Mouse (Mus musculus): ENCODE measurements around the gene Rtn4. TPM values are rescaled to one million over a fixed set of nuclear protein-coding genes. Genes with fewer than 3 reads are reported as not detected.

Rtn4 gene
- polyA plus RNA-seq, 1 experiment: 410 TPM

DNA sequence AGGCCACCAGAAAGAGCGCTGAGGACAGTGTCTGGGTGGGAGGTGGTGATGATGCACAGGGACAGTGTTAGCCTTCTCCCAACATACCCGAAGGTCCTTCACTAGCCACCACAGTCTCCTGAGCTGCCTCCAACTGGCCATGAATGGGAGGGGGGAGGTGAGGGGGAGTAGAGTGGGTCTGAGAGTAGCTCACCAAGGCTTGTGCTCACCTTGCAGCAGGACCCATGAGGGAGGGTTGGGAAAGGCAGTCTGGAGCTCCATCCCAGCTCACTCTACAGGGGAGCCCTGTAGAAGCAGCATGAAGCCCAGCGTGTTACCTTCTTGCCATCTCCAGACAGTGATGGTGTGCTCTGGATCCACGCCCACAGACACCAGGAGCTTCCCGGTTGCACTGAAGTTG is 65.9 kb downstream of the Rtn4 start:
- Histone ChIP-seq H3K4me1 (ENCODE audit: control insufficient read depth, insufficient read depth, low read length) (no peaks in the 10 kb centered on the region), H3K27me3 (ENCODE audit: control insufficient read depth, insufficient read depth, low read length, poor library complexity, severe bottlenecking) (no peaks in the 10 kb centered on the region)
- TF ChIP-seq EP300 (IDR thresholded peaks at IDR 0.05; ENCODE audit: insufficient read depth, low read depth, low read length) (no peak), POLR2A (IDR thresholded peaks at IDR 0.05; ENCODE audit: insufficient read depth, low read length) (no peak), CTCF (IDR thresholded peaks at IDR 0.05; ENCODE audit: low read depth, low read length) (no peak)

DNA sequence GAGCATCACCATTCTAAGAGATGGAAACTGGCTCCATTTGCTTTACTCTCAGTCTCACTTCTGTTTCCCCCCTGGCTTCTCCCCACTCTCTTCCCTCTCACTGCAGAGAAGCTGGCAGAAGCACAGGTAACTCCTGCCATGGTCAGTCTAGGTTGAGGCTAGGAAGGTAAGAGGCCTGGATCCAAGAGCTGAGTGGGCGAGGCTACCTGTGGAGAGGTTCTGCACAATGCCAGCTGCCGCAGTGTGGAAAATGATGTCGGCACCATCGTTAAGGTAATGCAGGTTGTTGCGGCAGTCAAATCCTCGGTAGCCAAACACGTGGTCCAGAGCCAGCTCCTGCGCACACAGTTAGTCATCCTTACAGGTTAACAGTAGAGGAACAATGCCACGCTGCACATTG is 68.6 kb downstream of the Rtn4 start:
- no peaks in the 10 kb centered on the region for H3K4me1 ChIP-seq (ENCODE audit: control insufficient read depth, insufficient read depth, low read length)
- no peaks in the 10 kb centered on the region for H3K9me3 ChIP-seq (replicated peaks; ENCODE audit: control insufficient read depth, insufficient read depth, low read length, poor library complexity, severe bottlenecking)
- no peak overlapping the region for H3K9ac ChIP-seq (ENCODE audit: low read depth, poor library complexity, severe bottlenecking)
- H3K27ac ChIP-seq (ENCODE audit: insufficient read depth, low read length): no peak overlapping the region
- H3K27me3 ChIP-seq (ENCODE audit: control insufficient read depth, insufficient read depth, low read length, poor library complexity, severe bottlenecking): no peaks in the 10 kb centered on the region
- no peak for TF ChIP-seq EP300 (IDR thresholded peaks at IDR 0.05; ENCODE audit: insufficient read depth, low read depth, low read length)
- no peak for TF ChIP-seq POLR2A (IDR thresholded peaks at IDR 0.05; ENCODE audit: insufficient read depth, low read length)
- TF ChIP-seq CTCF (IDR thresholded peaks at IDR 0.05; ENCODE audit: low read depth, low read length): no peak
- H3K36me3 ChIP-seq (ENCODE audit: control insufficient read depth, insufficient read depth, low read length, poor library complexity, severe bottlenecking): no peaks in the 10 kb centered on the region
- H3K4me3 ChIP-seq (ENCODE audit: low read depth, low read length): no peak overlapping the region

More for the DNA sequence above, 65.9 kb downstream of the Rtn4 start:
- Histone ChIP-seq H3K36me3 (ENCODE audit: control insufficient read depth, insufficient read depth, low read length, poor library complexity, severe bottlenecking) (no peaks in the 10 kb centered on the region), H3K9me3 (replicated peaks; ENCODE audit: control insufficient read depth, insufficient read depth, low read length, poor library complexity, severe bottlenecking) (no peaks in the 10 kb centered on the region), H3K4me3 (ENCODE audit: low read depth, low read length) (no peak overlapping the region), H3K9ac (ENCODE audit: low read depth, poor library complexity, severe bottlenecking) (no peak overlapping the region), H3K27ac (ENCODE audit: insufficient read depth, low read length) (no peak overlapping the region)

GRCm38 (mm10) chr11:29762768-29763167 is 70.0 kb downstream of the Rtn4 start:
- H3K4me3 ChIP-seq (ENCODE audit: low read depth, low read length): no peak overlapping the region
- H3K9ac ChIP-seq (ENCODE audit: low read depth, poor library complexity, severe bottlenecking): no peak overlapping the region
- no peaks in the 10 kb centered on the region for H3K36me3 ChIP-seq (ENCODE audit: control insufficient read depth, insufficient read depth, low read length, poor library complexity, severe bottlenecking)
- no peak for TF ChIP-seq POLR2A (IDR thresholded peaks at IDR 0.05; ENCODE audit: insufficient read depth, low read length)
- no peak for TF ChIP-seq EP300 (IDR thresholded peaks at IDR 0.05; ENCODE audit: insufficient read depth, low read depth, low read length)
- no peak for TF ChIP-seq CTCF (IDR thresholded peaks at IDR 0.05; ENCODE audit: low read depth, low read length)
- H3K27me3 ChIP-seq (ENCODE audit: control insufficient read depth, insufficient read depth, low read length, poor library complexity, severe bottlenecking): no peaks in the 10 kb centered on the region
- H3K9me3 ChIP-seq (replicated peaks; ENCODE audit: control insufficient read depth, insufficient read depth, low read length, poor library complexity, severe bottlenecking): no peaks in the 10 kb centered on the region
- no peak overlapping the region for H3K27ac ChIP-seq (ENCODE audit: insufficient read depth, low read length)
- H3K4me1 ChIP-seq (ENCODE audit: control insufficient read depth, insufficient read depth, low read length): no peaks in the 10 kb centered on the region

DNA sequence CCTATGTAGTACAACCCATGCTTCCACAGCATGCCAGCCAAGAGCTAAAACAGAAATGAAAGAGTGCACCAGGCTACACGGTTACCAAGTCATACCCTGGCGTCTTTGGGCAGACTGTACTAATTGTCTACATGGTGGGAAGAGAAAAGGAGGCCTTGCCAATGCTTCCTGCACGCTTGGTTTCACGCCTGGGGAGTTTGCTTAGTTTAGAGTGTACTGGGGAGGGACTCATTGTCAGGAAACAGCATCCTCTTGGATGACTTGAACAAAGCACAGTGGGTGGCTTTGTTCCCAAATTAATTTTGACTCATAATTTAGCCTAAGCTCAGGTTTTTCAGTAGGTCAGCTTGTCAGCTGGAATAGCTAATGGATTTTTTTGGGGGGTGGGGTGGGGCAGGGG is 72.3 kb downstream of the Rtn4 start:
- no peaks in the 10 kb centered on the region for H3K4me1 ChIP-seq (ENCODE audit: control insufficient read depth, insufficient read depth, low read length)
- H3K27me3 ChIP-seq (ENCODE audit: control insufficient read depth, insufficient read depth, low read length, poor library complexity, severe bottlenecking): no peaks in the 10 kb centered on the region
- H3K36me3 ChIP-seq (ENCODE audit: control insufficient read depth, insufficient read depth, low read length, poor library complexity, severe bottlenecking): no peaks in the 10 kb centered on the region
- no peak overlapping the region for H3K4me3 ChIP-seq (ENCODE audit: low read depth, low read length)
- H3K9me3 ChIP-seq (replicated peaks; ENCODE audit: control insufficient read depth, insufficient read depth, low read length, poor library complexity, severe bottlenecking): no peaks in the 10 kb centered on the region
- no peak overlapping the region for H3K27ac ChIP-seq (ENCODE audit: insufficient read depth, low read length)
- no peak overlapping the region for H3K9ac ChIP-seq (ENCODE audit: low read depth, poor library complexity, severe bottlenecking)
- no peak for TF ChIP-seq CTCF (IDR thresholded peaks at IDR 0.05; ENCODE audit: low read depth, low read length)
- no peak for TF ChIP-seq EP300 (IDR thresholded peaks at IDR 0.05; ENCODE audit: insufficient read depth, low read depth, low read length)

GRCm38 (mm10) chr11:29766313-29766982 is 73.7 kb downstream of the Rtn4 start:
- no peak overlapping the region for H3K4me3 ChIP-seq (ENCODE audit: low read depth, low read length)
- no peaks in the 10 kb centered on the region for H3K36me3 ChIP-seq (ENCODE audit: control insufficient read depth, insufficient read depth, low read length, poor library complexity, severe bottlenecking)
- H3K27me3 ChIP-seq (ENCODE audit: control insufficient read depth, insufficient read depth, low read length, poor library complexity, severe bottlenecking): no peaks in the 10 kb centered on the region
- no peaks in the 10 kb centered on the region for H3K9me3 ChIP-seq (replicated peaks; ENCODE audit: control insufficient read depth, insufficient read depth, low read length, poor library complexity, severe bottlenecking)
- no peak overlapping the region for H3K9ac ChIP-seq (ENCODE audit: low read depth, poor library complexity, severe bottlenecking)
- H3K4me1 ChIP-seq (ENCODE audit: control insufficient read depth, insufficient read depth, low read length): no peaks in the 10 kb centered on the region
- TF ChIP-seq EP300 (IDR thresholded peaks at IDR 0.05; ENCODE audit: insufficient read depth, low read depth, low read length) (no peak), CTCF (IDR thresholded peaks at IDR 0.05; ENCODE audit: low read depth, low read length) (no peak), POLR2A (IDR thresholded peaks at IDR 0.05; ENCODE audit: insufficient read depth, low read length) (no peak)
- no peak overlapping the region for H3K27ac ChIP-seq (ENCODE audit: insufficient read depth, low read length)

DNA sequence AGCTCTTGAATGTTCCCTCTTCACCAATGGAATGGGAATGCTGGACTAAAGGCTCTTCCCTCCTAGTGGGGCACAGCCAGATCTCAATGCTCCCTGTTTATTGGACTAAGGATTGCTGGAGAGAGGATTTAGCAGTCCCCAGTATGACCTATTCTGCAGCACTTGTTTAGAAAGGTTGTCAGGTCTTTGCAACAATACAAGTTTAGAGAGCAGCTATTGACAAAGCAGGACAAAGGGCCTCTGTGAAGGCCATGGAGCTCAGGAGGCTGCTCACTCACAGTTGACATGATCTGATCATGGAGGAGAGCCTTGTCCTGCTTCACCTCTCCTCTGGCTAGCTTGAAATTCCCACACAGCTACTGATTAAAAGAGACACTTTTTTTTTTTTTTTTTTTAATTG is 75.8 kb downstream of the Rtn4 start:
- Histone ChIP-seq H3K9me3 (replicated peaks; ENCODE audit: control insufficient read depth, insufficient read depth, low read length, poor library complexity, severe bottlenecking) (no peaks in the 10 kb centered on the region), H3K27ac (ENCODE audit: insufficient read depth, low read length) (no peak overlapping the region), H3K4me1 (ENCODE audit: control insufficient read depth, insufficient read depth, low read length) (no peaks in the 10 kb centered on the region), H3K9ac (ENCODE audit: low read depth, poor library complexity, severe bottlenecking) (no peak overlapping the region), H3K27me3 (ENCODE audit: control insufficient read depth, insufficient read depth, low read length, poor library complexity, severe bottlenecking) (no peaks in the 10 kb centered on the region), H3K36me3 (ENCODE audit: control insufficient read depth, insufficient read depth, low read length, poor library complexity, severe bottlenecking) (no peaks in the 10 kb centered on the region), H3K4me3 (ENCODE audit: low read depth, low read length) (no peak overlapping the region)
- TF ChIP-seq POLR2A (IDR thresholded peaks at IDR 0.05; ENCODE audit: insufficient read depth, low read length) (no peak), EP300 (IDR thresholded peaks at IDR 0.05; ENCODE audit: insufficient read depth, low read depth, low read length) (no peak), CTCF (IDR thresholded peaks at IDR 0.05; ENCODE audit: low read depth, low read length) (no peak)
